Mouse (Mus musculus) gastrocnemius, postnatal 14 days (tissue): ENCODE measurements at regions not wholly inside any gene's neighbourhood (a gene's known extent, or its start where the extent isn't known, plus 50 kb on each side); places are given as distances from the start of the nearest gene placed in this dataset.

Experiments
- DNase-seq: peaks from one replicate; pipeline ENCODE4 v3.0.0; 2021; ENCODE audit warnings: mixed read lengths
- intact Hi-C: fragments of 180-260 bp; cut with DNase I; formaldehyde crosslinking; loops from one replicate; pipeline ENCODE4 v1.15.1; 2025; ENCODE audit warnings: low total_unique reads

DNA sequence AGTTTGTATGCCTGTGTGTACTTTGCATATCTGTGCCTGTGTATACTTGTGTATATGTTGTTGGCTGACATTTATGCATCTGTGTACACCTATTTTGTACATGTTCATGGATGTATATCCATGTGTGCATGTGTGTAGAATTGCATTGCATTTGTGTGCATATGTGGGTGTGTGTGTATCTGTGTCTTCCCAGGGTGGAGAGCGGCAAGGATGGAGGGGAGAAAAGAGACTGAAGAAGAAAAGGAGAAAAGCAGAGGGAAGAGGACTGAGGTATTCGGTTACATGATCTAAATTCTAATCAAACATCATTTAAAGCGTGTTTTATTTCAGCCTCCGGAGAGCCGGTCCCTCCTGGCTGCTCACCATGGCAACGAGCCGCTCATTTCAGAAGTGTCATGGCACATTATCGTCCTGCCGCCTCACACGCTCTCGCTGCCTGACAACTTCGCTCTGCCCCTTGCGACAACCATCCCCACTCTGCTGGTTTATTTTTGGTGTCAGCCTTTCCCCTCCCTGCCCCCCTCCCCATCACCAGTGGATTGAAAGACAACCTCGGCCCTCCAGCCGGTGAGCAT lies 58.6 kb downstream of the Mrm1 start:
- intact Hi-C loops = no loop called here
- DNase-seq = no peak

DNA sequence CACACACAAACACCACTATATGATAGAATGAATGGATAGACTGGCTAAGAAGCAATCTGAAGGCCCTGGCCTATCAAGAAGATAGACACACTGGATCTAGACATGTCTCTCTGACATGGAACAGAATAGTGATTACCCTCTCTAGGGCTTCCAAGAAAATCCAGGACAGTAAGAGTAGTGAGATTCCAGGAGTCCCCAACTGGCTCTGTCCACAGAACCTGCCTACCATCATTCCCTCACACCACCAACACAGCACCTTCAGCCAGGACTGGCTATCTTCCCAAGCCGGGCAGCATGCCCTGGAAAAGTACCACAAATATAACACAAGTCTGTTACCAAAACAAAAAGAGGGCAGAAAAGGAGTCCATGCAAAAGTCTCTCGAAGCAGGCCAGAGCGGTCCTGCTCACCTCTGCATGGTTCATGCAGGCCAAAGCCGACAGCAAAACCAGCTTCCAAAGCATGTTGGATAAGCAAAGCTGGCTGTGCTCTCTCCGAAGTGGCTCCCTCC lies 59.8 kb downstream of the Mrm1 start:
- intact Hi-C loops = no loop called here

DNA sequence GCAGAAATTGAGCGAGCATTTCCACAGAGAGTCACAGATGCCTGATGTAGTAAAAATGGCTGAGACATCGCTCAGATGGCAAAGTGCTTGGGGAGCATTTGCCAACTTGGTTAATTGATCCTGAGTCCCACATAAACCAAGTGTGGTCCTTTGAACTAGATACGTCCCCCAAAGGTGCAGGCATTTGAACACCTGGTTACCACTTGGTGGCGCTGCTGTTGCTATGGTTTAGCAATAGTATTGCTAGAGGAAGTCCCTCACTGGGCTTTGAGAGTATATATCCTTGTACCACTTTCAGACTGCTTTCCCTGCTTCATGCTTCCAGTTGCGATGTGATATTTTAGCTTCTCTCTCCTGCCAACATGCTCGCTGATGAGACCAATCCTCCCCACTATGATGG lies 67.3 kb downstream of the Mrm1 start:
- intact Hi-C loops = no loop called here
- no peak for DNase-seq

More for the DNA sequence above, 59.8 kb downstream of the Mrm1 start:
- no peak for DNase-seq

DNA sequence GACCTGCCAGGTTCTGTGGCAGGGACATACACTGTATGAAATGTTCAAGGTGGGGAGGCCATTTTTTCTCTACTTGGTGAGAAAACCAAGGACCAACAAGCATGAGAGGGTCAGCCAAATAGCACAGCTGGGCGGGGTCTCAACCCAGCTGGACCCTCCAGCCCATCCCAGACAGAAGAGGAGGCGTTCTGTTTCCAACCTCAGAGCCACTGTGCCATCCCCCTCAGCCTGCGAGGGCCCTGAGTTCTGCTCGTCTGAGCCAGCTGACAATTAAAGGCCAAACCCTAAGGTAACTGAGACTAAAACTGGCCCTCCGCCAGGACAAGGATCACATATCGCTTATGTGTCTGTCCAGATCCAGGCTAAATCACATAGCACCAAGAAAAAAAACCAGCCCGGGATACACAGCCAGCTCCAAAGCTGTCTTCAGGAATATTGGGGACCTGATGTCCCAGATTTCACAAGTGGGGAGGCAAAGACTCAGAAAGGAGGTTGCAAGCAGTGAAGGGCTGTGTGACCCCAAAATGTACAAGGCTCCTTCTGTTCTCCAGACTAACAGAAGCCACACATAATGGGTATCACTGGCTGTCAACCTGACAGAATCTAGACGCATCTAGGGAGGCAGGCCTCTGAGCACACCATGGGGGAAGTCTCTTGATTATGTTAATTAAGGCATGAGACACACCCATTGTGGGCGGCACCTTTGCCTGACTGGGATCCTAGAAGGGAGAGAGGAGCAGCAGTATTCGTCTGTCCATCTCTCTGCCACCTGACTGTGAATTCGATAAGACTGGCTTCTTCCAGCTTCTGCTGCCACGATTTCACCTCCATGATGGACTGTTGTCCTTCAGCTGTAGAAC lies 69.6 kb downstream of the Mrm1 start:
- peak; percentile 11 for DNase-seq
- intact Hi-C loops = no loop called here

DNA sequence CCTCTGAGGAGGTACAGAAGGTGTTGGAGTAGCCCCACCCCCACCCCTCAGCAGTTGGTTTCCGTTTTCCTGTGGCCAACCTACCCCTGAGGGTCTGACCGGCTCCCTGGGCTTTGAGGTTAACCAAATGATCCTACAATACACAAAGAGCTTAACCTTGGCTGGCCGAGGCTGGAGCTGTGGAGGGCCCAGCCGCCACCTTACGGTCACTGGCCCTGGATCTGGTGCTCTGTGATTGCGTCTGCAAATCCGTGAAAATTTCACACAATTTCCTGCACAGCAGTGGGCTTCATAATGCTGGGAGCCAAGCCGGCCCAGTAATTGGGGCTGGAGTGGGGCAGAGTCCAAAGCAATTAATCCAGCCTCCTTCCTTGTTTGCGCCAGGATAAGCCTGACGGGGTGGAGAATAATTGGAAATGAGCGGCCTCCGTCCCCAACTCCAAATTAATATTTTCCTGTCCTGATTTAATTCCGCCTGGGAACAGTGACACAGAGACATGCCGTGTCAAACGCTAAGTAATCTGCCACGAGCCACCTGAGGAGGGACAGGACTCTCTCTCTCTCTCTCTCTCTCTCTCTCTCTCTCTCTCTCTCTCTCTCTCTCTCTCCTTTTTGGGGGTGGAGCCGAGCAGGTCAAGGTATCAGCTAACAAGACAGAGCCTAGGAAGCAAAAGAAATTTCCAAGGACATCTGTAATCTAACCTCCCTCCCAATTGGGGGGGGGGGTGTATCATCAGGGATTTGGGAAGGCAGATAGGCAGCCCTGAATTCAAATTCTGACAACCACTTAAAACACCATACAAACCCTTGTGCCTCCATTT lies 80.3 kb downstream of the Mrm1 start:
- intact Hi-C loops = no loop called here
- DNase-seq = no peak

DNA sequence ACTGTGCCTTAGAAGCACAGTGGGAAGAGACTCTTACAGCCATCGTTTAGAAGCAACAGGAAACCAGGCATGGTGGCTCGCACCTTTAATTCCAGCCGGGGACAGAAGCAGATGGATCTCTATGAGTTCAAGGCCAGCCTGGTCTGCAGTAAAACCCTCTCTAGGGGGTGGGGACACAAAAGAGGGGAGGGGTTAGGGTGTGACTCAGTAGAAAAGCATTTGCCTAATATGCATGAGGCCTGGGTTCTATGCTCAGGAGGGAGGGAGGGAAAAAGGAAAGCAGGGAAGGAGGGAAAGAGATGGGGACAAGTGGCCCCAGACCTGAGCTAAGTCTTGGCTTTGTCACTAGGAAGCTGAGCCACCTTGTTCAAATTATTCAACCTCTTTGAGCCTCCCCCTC lies 81.2 kb downstream of the Mrm1 start:
- DNase-seq = no peak
- intact Hi-C loops = no loop called here

DNA sequence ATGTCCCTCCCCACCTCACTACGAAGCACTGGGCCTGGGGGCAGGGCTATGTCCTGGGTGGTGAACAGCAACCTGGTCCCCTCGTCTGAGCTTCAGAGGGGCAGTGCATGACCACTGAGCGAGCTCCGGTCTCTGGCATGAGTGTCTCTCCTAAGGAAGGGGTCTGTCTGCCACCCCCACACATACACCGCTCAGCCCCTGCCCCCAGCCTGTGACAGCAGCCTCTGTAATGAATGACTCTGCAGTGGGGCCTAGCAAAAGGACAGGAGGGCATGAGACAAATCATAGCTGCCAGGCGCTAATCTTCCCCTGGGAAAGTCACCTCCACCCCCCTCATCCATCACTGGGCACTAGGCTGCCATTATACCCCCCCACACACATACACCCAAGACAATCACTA lies 87.4 kb downstream of the Mrm1 start:
- intact Hi-C loops = no loop called here
- no peak for DNase-seq

DNA sequence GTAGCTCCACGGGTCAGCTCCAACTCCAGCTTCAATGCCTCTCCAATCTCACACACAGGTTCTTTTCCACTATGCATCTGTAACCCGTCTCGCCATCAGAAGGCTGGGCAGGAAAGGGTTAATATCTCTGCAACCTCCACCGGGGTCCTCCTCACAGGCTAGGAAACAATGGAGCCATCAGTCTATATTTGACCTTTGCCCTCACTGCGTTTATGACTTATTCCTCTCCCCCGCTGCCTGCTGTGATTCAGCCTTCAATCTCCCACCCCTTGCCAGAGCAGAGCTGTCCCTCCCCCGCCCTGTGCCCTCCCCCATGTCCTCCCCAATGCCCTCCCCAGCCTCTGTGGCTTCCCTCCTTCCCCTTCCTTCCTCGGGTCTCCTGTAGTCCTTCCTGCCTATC lies 89.1 kb downstream of the Mrm1 start:
- DNase-seq = no peak
- intact Hi-C loops = no loop called here

DNA sequence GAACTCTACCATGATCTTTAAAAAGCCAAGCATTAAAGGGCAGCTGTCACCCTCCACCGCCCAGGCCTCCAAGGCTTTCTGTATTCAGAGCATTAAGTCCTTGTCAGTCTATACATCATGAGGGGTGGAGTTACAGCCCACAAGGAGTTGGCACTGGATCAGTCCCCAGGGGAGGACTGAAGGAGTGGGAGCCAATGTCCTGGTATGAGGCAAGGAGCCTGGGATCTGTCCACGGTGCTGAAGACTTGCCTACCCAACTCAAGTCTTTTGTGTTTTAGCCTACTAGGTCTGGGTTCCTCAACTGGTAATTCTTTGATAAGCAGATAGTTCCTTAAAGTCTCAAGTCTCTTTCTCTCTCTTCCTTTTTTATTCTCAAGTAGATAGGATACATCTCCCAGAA lies 90.1 kb downstream of the Mrm1 start:
- DNase-seq = no peak
- intact Hi-C loops = no loop called here

DNA sequence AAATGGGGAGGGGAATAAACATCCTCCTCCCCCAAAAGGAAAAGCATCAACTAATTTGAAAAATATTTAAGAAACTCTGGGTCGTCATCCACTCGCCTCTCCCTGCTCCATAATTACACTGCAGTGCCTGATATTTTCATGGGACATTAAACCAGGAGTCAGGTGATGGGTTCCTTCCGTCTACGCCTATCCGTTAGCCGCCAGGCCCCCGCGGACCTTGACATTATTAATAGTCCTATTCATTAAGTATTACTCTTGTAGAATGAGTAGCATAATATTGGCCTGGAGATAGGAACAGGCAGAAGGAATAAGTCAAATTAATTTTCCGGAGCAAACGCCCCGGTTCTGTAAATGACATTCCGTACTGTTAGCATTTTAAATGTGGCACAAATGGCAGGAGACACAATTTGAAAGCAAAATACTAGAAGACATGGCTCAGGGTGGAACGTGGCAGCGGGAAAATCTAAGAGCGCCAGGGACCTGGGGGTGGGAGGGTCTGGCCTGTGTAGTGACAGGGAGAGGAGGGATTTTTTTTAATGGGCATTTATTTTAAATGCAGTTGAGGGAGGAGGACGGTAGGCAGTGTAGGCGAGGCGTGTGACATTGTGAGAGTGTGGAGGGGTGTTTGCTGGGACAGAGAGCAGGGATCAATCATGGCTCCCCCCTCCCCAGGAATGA lies 93.2 kb downstream of the Mrm1 start:
- intact Hi-C loops = no loop called here
- no peak for DNase-seq

DNA sequence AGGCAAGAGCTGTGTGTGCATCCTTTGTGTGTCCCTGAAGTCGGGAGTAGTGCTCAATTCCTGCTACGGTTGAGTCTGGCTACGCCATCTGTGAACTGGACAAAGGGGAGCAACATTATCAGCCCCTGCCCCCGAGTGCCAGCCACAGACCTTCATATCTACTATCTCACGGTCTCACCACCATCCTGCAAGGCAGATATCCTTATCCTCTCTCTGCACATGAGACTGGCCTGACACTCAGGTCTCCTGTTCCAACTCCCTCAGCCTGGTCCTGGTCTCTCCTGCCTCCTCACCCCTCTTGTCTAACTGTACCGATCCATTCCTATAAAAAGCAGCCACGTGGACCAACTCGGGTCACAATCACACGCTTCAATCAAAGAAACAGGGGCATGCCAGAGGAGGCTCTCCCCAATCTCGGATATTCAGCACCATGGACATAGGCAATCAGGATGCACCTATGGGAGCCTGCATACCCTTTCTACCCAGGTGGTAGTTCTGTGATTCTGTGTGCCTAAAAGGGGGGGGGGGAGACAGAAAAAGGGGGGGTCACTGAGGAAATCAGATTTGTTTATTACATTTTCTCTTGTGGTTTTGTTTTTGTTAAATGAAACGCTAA lies 94.0 kb downstream of the Mrm1 start:
- intact Hi-C loops = no loop called here
- no peak for DNase-seq

DNA sequence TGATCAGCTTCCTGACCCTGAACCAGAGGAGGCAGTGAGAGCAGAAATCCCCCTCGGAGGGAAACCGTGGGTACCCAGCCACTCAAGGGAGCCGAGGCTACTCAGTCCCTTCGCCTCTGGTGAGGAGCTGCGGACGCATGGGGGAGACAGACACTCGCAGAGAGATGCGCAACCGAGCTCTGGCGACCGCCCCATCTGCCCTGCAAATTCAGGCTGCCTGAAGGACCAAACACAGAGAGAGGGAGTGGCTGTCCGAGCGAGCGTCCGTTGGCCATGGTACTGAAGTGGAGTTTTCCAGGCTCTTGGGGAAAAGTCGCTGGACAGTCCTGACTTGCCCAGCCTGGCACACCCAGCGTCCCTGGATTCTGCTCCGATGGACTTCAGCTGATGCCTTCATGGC lies 95.2 kb downstream of the Mrm1 start:
- peak; percentile 8 for DNase-seq
- intact Hi-C loops = no loop called here

DNA sequence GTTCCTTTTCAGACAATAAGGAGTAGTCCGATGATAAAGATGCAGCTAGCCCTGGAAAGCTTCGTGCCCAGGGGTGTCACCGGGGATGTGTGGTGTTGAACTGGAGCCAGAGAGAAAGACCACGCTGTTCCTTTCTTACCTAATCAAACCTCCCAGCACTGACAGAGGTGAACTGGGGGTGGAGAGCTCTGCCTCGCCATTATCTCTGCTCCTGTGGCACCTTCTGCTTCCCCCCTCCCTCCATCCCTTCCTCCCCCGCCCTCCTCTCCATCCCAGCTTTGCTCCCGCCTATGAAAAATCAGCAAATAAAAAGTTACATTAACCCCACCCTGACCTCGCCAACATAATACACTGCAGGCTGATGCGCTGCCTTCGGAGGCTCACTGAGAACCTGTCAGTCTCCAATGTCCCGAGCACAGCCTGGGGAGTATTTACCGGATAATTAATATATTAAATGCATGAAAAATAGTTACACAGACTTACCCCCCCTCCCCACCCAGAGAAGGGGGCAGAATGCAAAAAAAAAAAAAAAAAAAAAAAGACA lies 96.6 kb downstream of the Mrm1 start:
- intact Hi-C loops = no loop called here
- no peak for DNase-seq

DNA sequence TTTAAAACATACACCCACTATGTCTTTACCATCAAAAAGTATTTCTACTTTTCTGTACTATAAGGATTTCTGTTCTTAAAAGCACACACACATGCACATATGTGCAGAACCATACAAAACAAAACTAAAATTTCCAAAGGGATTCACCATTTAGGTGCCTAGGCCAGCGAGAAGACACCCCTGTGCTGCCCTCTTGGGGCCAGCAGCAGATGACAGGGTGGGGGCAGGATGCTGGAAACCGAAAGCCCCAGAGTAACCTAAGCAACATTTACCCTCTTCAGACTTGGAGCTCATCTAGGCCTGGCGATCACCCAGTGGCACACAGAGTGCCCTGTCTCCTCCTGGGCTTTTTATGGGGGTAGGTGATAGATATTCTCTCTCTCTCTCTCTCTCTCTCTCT lies 97.3 kb downstream of the Mrm1 start:
- intact Hi-C loops = no loop called here
- DNase-seq = no peak

DNA sequence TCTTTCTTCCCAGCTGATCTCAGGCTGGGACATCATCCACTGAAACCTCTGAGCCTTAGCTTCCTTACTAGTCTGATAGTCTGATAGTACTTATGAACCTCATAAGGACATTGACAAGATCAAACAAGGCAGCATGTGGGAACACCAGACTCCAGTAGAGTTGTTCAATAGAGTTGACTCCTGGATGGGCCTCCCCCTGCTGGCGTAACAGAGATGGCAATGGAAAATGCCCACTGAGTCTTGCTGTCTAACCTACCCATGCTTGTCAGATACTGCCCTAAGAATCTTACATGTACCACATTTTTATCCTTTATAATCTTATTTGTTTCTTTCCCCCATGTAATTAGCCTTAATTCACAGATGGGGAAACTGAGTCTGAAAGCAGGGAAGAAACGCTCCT lies 98.2 kb downstream of the Mrm1 start:
- intact Hi-C loops = no loop called here
- no peak for DNase-seq

DNA sequence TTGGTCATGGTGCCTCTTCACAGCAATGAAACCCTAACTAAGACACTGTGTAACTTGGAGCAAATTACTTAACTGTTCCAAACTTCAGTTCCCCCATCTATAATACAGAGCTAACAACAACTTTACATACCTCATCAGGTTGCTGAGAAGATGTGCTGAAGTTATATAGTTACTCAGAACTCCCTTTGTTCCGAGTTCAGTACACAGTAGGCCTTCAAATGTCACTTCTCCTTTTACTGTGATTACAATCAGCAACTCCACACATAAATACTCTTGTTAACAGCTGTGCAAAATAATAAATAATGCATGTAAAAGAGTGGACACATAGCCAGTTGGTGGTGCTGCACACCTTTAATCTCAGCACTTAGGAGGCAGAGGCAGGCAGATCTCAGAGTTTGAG lies 99.5 kb downstream of the Mrm1 start:
- DNase-seq = no peak
- intact Hi-C loops = no loop called here

DNA sequence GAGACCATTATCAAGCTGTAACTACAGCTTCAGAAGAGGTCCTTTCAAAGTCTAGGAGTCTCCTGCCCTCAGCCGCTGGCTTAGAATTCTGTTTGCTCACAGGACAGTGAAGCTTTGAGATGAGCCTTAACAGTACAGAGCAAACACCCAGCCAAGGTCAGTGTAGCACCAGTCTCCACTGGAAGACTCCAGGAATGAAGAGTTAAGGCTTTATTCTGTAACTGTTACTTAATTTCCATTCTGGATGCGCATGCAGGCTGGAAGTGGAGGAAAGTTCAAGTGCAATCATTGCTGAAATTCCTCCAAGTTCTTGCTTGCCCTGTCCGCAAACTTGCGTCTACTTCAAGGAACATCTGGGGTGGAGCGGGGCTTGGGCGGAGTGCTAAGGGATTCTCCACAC lies 106.6 kb downstream of the Mrm1 start:
- intact Hi-C loops = no loop called here

DNA sequence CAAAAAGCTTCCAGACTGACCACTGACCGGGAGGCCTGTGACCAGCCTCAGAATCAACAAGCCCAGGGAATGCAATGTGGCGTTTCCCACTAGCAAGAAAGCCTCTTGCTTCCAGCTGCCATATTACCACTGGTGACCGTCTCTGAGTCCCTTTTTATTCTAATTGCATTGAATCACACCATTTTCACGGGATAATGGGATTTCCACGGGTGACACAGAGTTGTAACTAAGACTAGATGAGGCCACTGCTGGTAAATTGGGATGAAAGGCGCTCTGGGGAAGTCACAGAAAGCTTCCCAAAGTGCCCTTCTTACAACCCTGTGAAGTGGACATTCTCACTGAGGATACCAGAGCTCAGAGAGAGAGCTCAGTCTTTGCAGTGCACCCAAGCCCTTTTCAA lies 107.4 kb downstream of the Mrm1 start:
- intact Hi-C loops = no loop called here
- no peak for DNase-seq

More for the DNA sequence above, 106.6 kb downstream of the Mrm1 start:
- no peak for DNase-seq

DNA sequence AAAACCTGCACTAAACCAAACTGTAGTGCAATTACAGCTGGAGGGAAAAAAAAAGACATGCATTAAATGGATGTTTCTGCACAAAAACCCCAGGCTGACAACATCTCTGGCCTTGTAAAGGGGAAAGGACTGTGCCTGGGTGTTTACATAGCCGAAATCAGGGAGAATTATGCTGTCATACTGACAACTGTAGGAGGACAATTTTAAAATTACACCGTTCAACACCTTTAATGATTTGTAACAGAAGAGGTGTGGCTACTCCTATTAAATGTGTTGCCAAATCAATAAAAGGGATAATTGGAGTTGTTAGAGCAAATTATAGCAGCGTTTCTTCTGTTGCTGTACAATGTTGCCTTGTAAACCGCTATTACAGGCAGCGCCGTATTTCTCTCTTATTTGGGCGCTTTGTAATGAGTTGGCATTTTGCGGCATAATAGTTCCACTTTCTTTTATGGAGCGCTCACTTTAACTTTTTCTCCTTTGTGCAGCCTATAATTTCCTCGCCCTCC lies 111.0 kb downstream of the Mrm1 start:
- DNase-seq = no peak
- intact Hi-C loops = no loop called here
